ENCODE assay signal across 13 mouse cellular contexts in the genomic region with DNA sequence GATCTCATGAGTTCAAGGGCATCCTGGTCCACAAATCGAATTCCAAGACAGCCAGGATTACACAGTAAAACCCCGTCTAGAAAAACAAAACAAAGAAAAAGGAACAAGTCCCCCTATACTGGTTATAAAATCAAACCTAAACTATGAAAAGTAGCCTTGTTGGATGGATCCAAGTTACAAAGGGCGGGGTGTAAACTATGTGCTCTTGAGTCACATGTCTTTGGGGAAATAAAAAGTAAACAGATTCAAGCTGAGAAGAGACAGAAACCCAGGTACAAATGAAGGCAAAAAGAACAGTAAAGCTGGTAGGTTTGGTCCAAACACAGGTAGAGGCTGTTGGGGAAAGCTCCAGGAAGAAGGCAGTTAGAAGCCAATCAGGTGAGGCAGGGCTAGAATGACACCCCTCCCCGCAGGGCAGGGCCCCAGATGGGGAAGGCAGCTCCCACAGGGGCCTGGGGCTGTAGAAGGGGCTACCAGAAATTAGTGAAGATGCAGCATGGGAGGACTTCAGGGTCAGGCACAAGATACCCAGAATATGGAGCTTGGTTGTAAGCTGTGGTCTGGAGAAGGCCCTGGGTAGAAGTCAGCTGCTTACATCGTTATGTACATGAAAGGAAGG. TPM values are rescaled to one million over a fixed set of nuclear protein-coding genes. Genes with fewer than 3 reads are reported as not detected.
DNase-seq lines count a peak whose midpoint lies in the region; ATAC-seq lines count a peak whose summit lies in the region.
"Had no signal": no experiment of that assay in that cellular context is flagged by ENCODE, and none has a peak within 500 bp of the region (broad histone marks: within the 10 kb centered on the region; RNA-seq: fewer than 3 reads in every experiment).

No protein-coding gene starts in this region.

- no peak overlapping the region for H3K4me3 ChIP-seq in heart, embryonic 12.5 days
- no peak overlapping the region for H3K4me3 ChIP-seq in liver, embryonic 12.5 days
- H3K4me3 ChIP-seq in hindbrain, embryonic 13.5 days, result no peak overlapping the region
- H3K4me3 ChIP-seq: erythroblast, embryonic 14.5 days had no signal

- H3K9ac ChIP-seq in heart, embryonic 12.5 days, result no peak overlapping the region
- H3K9ac ChIP-seq in liver, embryonic 12.5 days, result no peak overlapping the region
- H3K9ac ChIP-seq in hindbrain, embryonic 13.5 days, result no peak overlapping the region

- no peak overlapping the region for H3K4me2 ChIP-seq in heart, embryonic 12.5 days
- H3K4me2 ChIP-seq in liver, embryonic 12.5 days, result no peak overlapping the region
- H3K4me2 ChIP-seq in hindbrain, embryonic 13.5 days, result no peak overlapping the region

- WGBS in heart, embryonic 12.5 days, result 70% methylated on average over 5 of the region's 5 CpGs
- 63% methylated on average over 5 of the region's 5 CpGs for WGBS in liver, embryonic 12.5 days (ENCODE audit: insufficient replicate concordance)
- WGBS in hindbrain, embryonic 13.5 days, result 75% methylated on average over 5 of the region's 5 CpGs

- no peaks in the 10 kb centered on the region for H3K36me3 ChIP-seq in heart, embryonic 12.5 days
- H3K36me3 ChIP-seq in liver, embryonic 12.5 days, result 0 out of 2 replicates have a peak, but pooled peaks cover 5% of the 10 kb centered on the region
- H3K36me3 ChIP-seq in hindbrain, embryonic 13.5 days, result no peaks in the 10 kb centered on the region

- peak overlapping the region; percentile 22; the same call in 1 of the 2 replicates for H3K27ac ChIP-seq in heart, embryonic 12.5 days (ENCODE audit: poor library complexity, severe bottlenecking)
- 0 out of 2 replicates have a peak overlapping the region, but pooled peaks have one; percentile 49 for H3K27ac ChIP-seq in liver, embryonic 12.5 days
- no peak overlapping the region for H3K27ac ChIP-seq in hindbrain, embryonic 13.5 days

- H3K4me1 ChIP-seq in heart, embryonic 12.5 days (replicated peaks), result peaks cover 83% of the 10 kb centered on the region
- H3K4me1 ChIP-seq in liver, embryonic 12.5 days, result peaks cover 60% of the 10 kb centered on the region
- peaks cover 56% of the 10 kb centered on the region for H3K4me1 ChIP-seq in hindbrain, embryonic 13.5 days (replicated peaks)

- no peaks in the 10 kb centered on the region for H3K27me3 ChIP-seq in heart, embryonic 12.5 days (replicated peaks)
- H3K27me3 ChIP-seq in liver, embryonic 12.5 days (replicated peaks), result no peaks in the 10 kb centered on the region
- H3K27me3 ChIP-seq in hindbrain, embryonic 13.5 days, result no peaks in the 10 kb centered on the region

- H3K9me3 ChIP-seq in heart, embryonic 12.5 days (replicated peaks), result no peaks in the 10 kb centered on the region
- H3K9me3 ChIP-seq in liver, embryonic 12.5 days (replicated peaks), result no peaks in the 10 kb centered on the region
- H3K9me3 ChIP-seq in hindbrain, embryonic 13.5 days, result no peaks in the 10 kb centered on the region

- no peak for DNase-seq in heart, adult 8-10 months (ENCODE audit: low spot score)
- no peak for DNase-seq in liver
- peak; percentile 29 for DNase-seq in induced T-regulatory cell, adult 2 months (ENCODE audit: low read depth)
- DNase-seq in thymus, postnatal 25 days, result peak; percentile 59
- DNase-seq in cerebellum, adult 9-11 months, result no peak
- DNase-seq: cerebellum, adult 18-20 months; layer of hippocampus, adult 9-11 months; right cerebral cortex, postnatal 4 days had no signal

- ATAC-seq in heart, embryonic 12.5 days (ENCODE audit: insufficient number of reproducible peaks, low FRiP score), result no peak
- ATAC-seq in liver, embryonic 12.5 days, result no peak
- ATAC-seq in hindbrain, embryonic 13.5 days (ENCODE audit: low FRiP score), result no peak

RNA-seq across cellular contexts. Expression of a gene that starts 31.4 kb away (rescaled TPM):
- polyA plus RNA-seq in heart, embryonic 12.5 days (2016; fragmentation: Nextera tagmentation; extraction: Ambion mirVana), result 69.5 and 77.4 TPM in 2 replicates
- 10 to 100 TPM; 28.0 to 31.6 (median 28.8) TPM for total RNA-seq in heart, adult 8-10 months (2022)
- 44.9 and 45.4 TPM in 2 replicates for polyA plus RNA-seq in liver, embryonic 12.5 days (2016; fragmentation: Nextera tagmentation; extraction: Ambion mirVana)
- 18.3 and 25.0 TPM in 2 replicates for polyA plus RNA-seq in hindbrain, embryonic 13.5 days (2015; fragmentation: Nextera tagmentation; extraction: Ambion mirVana)

RNA-seq across cellular contexts. Expression of a gene that starts 33.9 kb away (rescaled TPM):
- polyA plus RNA-seq in heart, embryonic 12.5 days (2016; fragmentation: Nextera tagmentation; extraction: Ambion mirVana), result 1.0 and 1.1 TPM in 2 replicates
- under 1 TPM in 2 of 4 experiments, not detected in 2; 0.05 to 0.09 TPM for total RNA-seq in heart, adult 8-10 months (2022)
- polyA plus RNA-seq in liver, embryonic 12.5 days (2016; fragmentation: Nextera tagmentation; extraction: Ambion mirVana), result 0.05 and 0.13 TPM in 2 replicates
- 0.41 and 0.49 TPM in 2 replicates for polyA plus RNA-seq in hindbrain, embryonic 13.5 days (2015; fragmentation: Nextera tagmentation; extraction: Ambion mirVana)
- polyA plus RNA-seq: liver, embryonic 16.5 days had no signal

Comparison
In these comparisons a context has a peak if more than half of its experiments do, and no peak if none do; other contexts are left out.
1. DNase-seq: peak in induced T-regulatory cell, adult 2 months (single experiment) and thymus, postnatal 25 days (single experiment); none in heart, adult 8-10 months (single experiment), liver (single experiment) and cerebellum, adult 9-11 months (single experiment).